Mouse (Mus musculus): Measurements from ENCODE around the gene C8g.

Gene C8g

GRCm38 (mm10) chr2:25501593-25502486, at the start of gene C8g:
C8g (minus strand) TSS chr2:25501719.
- no peak for DNase-seq (ENCODE audit: low spot score)

DNA sequence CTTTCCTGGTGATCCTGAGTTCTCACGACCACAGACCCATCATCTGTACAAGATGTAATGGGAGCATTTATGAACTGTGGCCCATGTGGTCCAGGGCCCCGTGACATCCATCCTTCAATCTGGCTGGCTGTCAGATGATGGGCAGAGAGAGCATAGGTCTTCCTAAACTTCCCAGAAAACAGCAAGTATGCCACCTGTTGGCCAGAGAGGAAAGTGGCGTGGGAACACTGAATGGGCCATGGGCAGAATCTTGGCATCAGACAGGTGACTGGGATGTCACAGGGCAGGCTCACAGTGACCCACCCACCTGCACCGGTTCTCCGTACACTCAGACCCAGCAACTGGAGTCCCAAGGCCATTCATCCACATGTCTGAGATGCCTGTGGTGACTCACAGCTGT, 49.7 kb upstream of the C8g start:
- peak; percentile 45 for DNase-seq (ENCODE audit: low spot score)

DNA sequence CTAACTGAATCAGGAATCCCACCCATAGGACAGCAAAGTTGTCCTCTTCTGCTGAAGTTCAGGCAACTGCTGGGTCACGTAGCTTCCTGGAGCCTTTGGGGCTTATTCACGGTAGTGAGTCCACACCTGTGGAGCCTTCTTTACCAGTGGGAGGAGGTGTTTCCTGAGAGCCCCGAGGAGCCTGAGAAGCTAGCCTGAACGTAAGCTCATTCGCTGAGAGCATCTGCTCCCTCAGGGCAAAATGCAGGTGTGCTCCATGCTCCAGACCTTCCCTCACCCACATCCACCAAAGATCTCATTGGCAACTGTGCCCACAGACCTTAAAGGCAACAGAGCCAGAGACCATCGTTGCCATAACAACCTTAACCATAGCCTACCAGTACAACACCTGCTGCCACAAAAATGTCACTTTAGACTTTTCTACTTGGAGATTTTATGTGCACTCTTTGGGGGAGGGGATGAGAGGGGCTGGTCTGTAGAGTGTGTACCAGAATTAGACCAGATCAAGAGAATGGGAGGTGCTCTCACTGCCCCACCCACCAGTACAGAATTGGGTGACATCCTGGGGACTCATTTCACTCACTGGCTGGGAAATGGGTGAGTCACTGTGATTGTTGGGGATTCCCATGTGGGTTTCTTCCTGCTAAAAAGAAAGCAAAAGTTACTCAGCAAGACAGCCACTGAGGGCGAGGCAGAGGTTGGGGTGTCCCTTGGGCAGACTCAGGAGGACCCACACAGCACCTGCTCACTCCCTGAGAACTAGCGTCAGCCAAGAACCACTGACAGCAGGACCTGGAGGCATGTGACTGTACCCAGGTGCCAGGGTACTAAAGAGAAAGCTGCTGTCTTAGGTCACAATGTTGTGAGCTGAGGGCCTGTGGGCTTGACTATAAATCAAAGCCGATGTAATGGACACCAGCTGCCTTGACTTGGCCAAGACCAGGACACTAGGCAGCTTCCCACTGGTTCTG, 47.8 kb upstream of the C8g start:
- no peak for DNase-seq (ENCODE audit: low spot score)

GRCm38 (mm10) chr2:25546811-25547491, 45.4 kb upstream of the C8g start, which contains the start of gene Traf2:
Traf2 (minus strand) TSS chr2:25546940.
- DNase-seq (ENCODE audit: low spot score) = peak; percentile 99

DNA sequence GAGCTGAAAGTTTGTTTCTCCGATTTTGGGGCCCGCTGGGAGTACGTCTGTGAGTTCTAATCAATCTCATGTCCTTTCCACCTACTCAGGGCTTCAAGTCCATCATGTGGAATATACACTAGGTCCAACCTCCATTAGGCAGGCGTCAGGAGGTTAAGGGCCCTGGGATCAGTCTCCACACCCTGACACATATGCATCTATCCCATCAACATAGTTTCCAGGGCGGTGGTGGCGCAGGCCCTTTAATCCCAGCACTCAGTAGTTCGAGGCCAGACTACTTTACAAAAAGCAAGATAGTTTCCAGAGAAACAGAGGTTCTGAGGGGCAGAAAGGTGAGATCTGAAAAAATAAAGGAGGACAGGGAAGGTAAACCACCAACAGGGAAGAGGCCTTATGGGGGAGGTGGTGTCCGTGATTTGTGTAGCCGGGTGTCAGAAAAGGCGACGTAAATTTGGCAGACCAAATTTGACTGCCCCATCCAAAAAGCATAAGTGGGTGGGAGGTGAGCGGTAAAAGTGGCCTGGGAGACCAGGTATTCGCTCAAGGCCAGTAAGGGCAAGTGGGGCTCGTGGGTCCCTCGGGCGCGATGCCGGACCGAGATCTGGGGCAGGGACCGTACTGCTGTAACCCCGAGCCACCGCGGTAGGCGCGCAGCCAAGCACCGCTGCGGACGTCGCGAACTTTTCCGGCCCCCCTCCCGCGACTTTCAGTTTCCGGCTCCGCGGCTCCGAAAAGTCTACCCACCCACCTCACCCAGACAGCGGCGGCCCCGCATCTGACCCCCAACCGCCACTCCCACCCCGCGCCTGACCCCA, 44.7 kb upstream of the C8g start:
- peak; percentile 78 for DNase-seq (ENCODE audit: low spot score)

DNA sequence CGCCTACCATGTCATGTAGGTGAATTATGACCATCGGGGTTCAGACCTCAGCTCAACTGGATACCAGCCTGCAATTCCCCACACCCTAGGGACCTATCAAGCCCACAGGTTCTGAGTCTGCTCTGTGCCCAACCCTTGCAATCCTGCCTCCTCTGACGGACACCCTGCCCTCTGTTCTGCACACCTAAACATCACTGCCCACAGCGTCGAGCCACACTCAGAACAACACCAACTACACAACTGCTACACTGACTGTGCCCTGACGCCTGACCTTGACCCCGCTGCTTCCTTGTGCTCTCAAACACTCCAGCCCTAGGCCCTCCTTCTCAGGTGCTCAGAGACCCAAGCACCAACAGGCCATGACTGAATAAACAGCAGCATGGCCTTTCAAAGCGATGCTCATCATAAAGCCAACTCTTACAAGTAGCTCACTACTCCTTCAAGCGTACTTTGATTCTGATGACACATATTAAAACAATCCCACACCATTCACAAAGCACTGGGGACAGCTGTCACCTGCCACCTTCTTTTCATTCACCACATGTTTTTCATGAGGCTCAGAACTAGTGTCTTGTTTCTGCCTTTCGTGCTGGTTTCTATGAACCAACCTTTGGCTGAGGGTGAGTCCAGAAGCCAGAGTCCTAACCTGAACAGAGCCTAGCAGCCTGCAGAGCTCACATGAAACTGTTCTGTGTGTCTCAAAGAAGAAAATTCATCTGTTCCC, 40.3 kb upstream of the C8g start:
- DNase-seq (ENCODE audit: low spot score) = no peak

DNA sequence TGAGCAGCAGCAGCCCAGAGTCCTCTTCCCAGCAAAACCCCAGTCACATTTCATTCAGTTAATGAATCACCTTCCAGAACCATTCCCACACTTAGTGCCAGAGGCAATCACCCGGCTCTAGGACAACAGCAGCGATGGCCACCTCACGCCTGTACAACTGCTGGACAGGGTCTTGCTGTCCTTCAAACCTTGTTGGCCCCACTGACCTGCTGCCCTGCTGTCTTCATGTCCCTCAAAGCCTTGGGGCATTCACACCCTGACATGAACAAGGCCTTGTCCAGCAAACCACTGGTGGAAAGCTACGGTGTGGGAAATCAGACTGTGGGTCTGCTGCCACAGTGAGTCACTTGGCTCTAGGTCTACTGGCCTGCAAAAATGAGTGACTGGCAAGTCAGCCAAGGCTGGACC, 39.0 kb upstream of the C8g start:
- no peak for DNase-seq (ENCODE audit: low spot score)

GRCm38 (mm10) chr2:25536531-25536930, 35.0 kb upstream of the C8g start:
- no peak for DNase-seq (ENCODE audit: low spot score)

GRCm38 (mm10) chr2:25534866-25535182, 33.3 kb upstream of the C8g start:
- no peak for DNase-seq (ENCODE audit: low spot score)

DNA sequence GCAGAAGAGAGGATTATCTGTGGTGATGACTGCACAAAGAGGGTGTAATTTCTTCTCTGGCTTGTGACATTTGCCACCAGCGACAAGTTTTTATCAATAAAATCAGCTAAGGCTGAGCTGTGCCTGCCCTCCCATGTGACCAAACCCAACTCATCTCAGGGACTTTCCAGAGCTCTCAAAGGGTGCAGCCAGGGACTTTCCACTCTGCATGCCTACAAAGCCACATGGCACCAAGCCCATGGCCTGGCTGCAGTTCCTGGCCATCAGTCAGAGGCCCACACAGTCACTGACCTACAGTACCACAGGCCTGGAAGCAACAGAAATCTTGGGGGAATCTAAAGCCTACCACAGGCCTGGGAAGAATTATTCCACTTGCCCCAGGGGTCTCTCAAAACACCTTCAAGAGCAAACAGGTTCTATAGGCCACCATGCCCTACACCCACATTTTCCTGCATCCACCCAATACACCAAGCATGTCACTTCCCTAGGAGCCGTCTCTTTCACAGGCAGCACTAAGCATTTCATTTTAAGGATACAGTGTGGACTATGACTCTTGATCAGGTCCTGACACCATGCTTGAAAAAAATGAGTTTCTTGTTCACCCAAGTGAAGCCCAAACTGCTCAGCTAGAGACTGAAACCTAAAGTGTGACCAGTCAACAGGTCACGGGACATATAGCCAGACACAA, 32.8 kb upstream of the C8g start:
- DNase-seq (ENCODE audit: low spot score) = peak; percentile 51

- no peak for DNase-seq (ENCODE audit: low spot score)
These were observed 32.2 kb upstream of the C8g start for GRCm38 (mm10) chr2:25533707-25534106.

DNA sequence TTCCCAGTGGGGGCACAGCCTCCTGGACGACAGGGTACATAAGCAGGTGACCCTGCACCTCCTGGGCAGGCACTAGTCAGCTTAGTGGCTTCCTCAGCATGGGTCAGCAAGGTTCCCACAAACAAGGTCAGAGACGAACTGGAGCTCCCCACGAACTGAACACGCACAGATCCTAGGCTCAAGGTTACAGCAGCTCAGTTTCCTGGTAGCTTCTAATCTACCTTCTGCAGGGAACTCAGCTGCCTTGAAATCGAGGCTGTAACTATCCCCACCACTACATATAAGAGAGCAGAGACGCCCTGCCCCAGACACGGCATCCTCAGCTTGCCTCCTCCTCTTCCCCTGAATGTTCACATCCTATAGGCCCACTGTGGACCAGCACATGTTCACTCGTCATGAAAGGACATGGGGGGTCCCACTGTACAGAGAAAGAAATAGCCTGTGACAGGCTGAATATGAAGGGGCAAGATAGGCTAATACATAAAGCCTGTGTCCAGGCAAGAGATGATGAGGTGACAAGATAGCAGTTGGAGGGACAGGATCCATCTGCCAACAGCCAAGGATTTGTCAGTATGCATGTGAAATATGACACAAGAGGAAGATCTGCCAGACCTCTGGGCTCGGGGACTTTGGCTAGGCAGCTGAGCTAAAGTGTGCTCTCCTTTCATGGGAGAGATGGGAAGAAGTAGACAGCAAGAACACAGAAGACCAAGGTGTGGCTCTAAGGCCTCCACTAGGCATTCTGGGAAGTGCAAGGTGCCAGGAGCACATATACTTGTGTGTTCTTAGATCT, 25.2 kb upstream of the C8g start:
- no peak for DNase-seq (ENCODE audit: low spot score)

GRCm38 (mm10) chr2:25509912-25510311, 8.4 kb upstream of the C8g start:
- DNase-seq (ENCODE audit: low spot score) = no peak

DNA sequence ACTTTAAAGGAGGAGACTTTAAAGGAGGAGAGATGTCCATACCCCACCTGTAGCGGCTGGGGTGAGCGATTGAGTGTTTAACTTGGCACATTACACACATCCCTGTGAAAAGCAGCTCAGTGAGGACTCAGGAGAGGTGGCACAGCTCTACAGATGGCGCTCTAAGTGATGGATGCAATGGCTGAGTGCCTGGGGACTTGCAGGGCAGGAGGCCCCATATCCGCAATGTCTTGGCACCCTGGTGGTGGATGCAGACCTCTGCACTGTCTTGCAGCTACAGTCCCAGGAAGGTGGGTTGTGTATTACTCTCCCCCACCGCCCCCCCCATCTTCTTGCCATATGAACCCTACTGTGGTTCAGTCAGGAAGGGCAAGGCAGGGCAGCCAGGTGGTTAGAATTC, 5.4 kb upstream of the C8g start:
- DNase-seq (ENCODE audit: low spot score) = no peak

DNA sequence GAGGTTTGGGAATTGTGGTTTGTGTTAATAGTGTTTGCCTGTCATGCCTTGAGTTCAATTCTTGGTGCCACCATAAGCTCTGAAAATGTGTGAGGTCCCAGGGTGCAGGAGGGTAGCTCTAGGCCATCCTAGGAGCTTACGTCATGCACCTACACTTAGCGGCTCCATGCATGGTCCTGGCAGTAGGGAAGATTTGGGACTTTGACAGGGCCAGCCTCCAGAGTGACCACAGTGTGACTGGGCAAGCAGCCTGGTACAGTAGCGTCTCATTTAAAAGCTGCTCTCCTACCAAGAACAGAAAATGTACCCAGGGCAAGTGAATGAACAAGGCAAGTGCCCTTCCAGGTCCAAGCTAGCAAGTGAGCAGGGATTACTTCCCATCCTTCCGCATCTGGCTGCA, 4.3 kb upstream of the C8g start:
- no peak for DNase-seq (ENCODE audit: low spot score)

DNA sequence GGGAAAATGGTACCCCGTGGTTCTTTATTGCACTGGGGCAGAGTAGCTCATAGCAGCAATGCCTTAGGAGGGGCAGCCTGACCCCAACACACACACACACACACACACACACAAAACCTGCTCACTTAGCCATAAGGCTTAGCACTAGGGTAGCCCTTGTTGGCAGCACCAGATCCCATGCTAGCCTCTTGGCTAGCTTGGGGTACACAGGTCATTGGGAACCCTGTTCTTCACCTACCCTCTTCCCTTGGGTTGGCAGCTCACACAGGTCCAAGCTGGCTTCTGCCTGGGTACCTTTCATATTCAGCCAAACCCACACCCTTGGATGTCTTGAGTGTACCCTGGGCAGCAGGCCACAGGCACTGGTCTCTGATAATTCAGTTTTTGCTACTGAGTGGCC, 3.5 kb upstream of the C8g start:
- DNase-seq (ENCODE audit: low spot score) = no peak

GRCm38 (mm10) chr2:25504538-25504937, 3.0 kb upstream of the C8g start:
- no peak for DNase-seq (ENCODE audit: low spot score)

DNA sequence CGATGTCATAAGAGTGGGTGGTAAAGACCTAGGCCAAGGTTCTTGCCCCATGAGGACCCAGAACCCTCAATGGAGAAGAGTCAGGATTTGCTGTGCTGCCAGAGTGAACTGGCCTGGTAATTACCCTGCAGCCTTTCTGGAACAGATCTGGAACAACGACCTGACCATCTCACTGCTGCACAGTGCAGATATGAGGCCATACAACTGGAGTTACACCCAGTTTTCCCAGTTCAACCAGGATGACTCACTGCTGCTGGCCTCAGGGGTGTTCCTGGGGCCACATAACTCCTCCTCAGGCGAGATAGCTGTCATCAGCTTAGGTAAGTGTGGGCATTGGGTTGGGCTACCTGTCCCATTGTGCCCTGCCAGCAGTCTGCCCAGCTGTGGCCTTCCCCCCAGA, 1.2 kb upstream of the C8g start:
- no peak for DNase-seq (ENCODE audit: low spot score)
